Mouse (Mus musculus): ENCODE results near the gene AC124502.3. TPM values are rescaled to one million over a fixed set of nuclear protein-coding genes. Genes with fewer than 3 reads are reported as not detected.
"Not testable (repeated sequence)": the region's sequence is repeated elsewhere in the genome, so short reads cannot be mapped to it uniquely, and the experiment has no call there.

The AC124502.3 gene
- 1 to 10 TPM in 3 of 4 experiments, under 1 TPM in 1; 0.59 to 3.9 (median 1.9) TPM for total RNA-seq (2022)

DNA sequence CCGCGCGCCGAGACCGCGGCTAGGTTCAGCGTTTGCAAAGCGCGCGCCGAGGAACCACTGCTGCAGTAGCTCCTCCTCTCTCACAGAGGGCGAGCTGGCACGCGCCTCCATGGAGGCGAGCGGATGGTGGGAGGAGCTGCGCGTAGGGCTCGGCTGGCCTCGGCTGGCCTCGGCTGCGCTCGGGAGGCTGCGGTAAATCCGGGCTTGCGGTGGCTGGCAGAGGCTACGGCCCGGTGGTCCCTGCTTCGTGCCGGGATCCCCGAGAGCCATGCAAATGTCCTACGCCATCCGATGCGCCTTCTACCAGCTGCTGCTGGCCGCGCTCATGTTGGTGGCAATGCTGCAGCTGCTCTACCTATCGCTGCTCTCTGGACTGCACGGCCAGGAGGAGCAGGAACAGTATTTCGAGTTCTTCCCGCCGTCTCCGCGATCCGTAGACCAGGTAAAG lies at the start of gene AC124502.3, which contains the start of gene B4gat1:
AC124502.3 (plus strand) TSS at position 183 of the 448 bp plus-strand sequence.
B4gat1 (plus strand) TSS at position 118 of the 448 bp plus-strand sequence.
- DNase-seq, result peak; percentile 84

DNA sequence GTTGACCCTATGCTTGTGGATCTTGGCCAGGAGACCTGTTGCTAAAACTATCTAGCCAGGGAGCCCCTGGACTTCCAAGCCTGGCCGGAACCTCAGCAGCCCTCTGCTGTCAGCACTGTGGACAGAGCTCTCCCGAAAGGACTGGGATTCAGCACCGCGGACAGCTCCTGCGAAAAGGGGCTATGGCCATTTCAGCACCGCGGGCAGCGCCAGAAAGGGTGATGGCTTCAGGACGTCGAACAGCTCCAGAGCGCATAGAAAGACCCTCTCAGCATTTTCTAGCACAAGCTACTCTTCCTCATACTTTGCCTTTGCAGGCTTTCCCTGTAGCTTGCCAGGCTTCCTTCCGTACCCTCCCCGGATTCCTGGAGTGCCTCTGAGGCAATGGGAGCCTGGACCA lies 49.7 kb upstream of the AC124502.3 start:
- DNase-seq, result peak; percentile 73

DNA sequence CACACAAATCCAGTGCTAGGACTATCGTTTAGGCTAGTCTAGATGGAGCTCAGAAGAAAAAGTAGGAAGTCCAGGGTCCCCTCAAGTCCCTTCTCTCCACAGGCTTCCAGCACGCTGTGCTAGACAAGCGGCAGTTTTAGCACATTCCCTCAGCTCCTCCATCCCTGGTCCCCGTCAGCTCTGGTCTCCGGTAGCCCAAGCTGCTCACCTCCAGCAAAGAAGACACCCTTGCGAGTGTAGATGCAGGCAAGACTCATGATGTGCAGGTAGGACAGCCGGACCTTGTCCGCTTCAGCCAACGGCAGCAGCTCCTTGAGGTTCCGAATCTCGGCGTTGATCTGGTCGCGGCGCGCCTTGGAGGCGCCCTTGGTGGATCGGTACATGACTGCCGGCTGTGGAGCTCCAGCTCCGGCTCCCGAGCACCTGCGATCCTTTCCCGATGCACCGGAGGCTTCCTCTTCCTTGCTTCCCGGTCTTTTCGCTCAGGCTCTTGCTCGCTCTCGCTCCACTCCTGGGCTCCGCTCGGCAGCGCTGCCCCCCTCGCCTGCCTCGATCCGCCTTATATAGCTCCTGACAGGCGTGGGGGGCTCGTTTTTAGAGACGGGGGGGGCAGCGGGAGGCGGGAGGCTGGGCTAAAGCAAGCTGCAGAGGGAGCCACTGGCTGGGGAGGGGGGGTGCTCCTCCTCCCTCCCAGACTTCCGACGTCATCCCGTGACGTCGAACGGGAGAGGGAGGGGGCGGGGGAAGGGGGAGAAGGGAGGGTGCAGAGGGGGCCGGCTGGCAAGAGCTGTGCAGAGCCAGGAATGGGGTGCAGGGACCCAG lies 49.0 kb upstream of the AC124502.3 start:
- no peak for DNase-seq

DNA sequence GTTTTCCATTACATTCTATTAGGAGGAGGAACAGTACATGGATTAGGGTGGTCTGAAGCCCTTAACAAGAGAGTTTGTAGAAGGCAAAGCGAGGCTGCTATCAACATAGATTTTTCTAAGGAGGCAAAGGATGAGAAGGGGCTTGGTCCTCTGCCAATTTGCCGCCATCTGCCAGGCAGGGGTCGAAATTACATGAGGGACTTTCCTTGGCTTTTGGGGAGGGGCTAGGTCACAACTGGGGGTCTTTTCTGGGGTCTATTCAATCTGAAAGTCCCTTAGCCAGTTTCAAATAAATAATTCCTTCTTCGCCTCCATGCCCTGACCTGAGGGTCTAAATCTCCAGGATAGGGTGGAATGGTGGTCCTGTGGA lies 48.5 kb upstream of the AC124502.3 start, which contains the start of gene Npas4:
Npas4 (minus strand) TSS at position 61 of the 370 bp plus-strand sequence.
- DNase-seq, result no peak

DNA sequence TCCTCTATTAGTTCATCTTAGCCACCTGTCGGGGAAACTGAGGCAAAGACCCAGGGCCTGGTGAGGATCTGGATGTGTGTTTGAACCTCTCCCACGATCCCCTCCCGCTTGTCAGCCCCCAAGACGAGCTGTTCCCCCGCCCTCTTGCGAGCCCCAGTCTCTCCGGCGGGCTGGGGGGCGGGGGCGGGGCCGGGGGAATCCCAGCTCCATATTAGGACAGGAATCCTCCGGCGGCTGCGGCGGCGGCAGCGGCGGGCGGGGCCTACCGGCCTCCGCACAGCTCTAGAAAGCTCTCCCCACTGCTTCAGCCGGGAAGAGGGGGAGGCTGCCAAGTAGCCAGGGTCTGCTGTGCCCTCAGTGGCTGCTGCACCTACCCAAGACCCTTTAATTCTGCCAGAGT lies 48.0 kb upstream of the AC124502.3 start:
- DNase-seq, result no peak

DNA sequence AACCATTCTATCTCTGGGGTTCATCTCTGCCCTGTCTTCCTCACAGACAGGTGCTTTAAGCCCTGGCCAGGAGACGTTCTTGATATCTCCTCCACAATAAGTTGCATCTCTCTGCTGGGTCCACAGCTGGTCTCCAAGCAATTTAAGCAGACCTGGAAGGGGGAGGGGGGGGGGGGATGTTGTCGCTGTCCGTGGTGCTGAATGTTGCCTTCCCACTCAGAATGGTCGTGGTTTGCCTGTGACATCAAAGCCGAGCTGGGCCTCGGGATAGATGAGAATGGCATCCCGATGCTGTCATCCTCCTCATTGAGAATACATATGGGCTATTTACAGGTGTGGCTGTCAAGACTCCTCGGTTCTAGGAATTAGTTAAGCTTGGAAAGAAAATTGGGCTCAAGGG lies 46.3 kb upstream of the AC124502.3 start:
- no peak for DNase-seq

DNA sequence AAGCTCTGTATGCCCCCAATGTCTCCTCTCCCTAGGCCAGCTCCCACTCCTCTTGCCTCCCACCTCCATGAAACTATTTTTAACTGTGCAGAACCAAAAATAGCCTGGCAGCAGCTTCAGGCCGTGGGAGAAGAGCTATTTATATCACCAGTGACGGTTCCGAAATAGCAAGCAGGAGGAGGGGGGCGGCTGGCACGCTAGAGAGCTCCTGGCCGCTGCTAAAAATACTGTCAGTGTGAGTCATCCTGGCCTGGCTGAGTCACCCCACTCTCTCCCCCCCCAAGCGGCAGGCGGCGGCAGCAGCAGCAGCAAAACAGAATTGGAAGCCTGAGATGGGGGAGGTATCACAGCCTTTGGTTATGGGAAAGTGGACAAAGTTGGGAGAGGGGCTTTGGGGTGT lies 45.8 kb upstream of the AC124502.3 start:
- peak; percentile 80 for DNase-seq

DNA sequence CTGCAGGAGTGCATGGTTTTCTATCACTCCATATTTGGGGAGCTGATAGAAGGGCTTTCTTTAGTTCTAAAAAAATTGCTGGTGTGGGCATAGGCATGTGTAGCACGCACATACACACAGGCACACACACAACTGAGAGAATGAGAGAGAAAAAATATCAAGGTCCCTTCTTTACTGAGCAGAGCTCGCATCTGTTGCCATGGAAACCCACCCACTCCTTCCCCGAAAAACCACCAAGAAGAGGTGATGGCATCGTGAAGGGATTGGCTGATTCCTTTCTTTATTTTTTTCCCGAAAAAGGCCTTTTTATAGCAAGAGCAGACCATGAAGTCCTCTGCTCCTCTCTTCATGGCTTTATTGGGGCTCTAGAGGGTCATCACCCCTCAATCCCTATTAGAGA lies 44.6 kb upstream of the AC124502.3 start:
- DNase-seq, result no peak

DNA sequence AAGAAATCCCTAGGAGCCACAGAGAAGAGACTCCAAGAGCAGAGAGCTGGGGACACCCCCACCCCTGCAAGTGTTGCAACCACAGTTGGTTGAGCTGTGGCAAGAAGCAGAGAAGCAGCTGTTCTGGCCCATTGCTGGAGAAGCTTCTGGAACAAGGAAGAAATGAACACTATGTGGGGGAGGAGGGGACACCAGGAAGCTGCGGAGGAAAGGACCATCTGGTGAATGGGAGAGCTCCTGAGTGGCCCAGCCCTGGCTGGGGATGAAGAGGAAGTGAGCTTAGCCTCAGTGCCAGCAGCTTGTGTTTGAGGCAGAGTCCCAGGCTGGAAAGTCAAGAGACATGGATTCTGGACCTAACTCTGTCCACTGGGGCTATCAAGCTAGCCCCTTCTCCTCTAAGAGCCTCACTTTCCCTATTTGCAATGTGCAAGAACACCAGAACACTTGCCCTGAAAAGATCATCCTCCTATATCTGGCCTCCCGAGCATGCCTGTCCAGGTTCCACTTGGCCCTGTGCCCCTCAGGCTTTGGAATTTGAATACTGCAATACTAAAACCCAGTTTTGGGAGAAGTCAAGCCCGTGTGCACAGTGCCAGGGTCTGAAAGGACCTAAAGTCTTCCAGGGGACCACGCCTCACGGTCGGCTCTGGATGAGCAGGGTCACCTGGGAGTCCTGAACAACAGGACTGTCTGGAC lies 39.1 kb upstream of the AC124502.3 start:
- DNase-seq, result no peak

DNA sequence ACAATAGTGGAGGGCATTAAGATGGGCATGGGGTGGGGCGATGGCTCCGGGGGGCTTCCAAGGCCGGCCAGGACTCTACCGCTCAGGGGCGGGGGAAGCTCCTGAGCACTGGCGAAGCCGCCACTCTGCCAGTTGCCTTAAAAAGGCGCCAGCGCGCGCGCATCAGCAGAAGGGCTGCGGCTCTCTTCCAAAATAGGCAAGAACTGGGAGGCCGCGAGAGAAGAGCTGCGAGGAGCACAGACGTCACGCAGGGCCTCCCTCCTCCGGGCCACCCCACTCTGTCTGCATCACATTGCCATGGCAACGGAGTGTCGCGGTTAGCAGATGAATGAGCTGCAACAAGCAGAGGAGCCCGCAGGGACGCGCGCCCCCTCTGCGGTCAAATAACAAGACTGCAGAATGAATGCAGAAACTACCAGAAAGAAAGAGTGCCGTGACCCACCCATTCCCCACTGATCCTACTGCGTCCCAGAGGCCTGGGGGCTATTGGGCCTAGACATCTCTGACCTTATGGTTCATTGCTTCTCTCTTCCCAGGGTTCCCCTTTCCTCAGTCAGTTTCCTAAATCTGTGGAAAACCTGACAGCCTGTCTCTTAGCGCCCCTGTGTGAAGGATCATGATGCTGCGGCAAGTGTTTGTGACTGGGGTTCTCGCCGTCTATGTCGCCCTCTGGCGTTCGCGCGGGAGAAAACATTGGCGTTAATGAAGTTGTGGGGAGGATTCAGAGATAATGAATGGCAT lies 36.9 kb upstream of the AC124502.3 start:
- DNase-seq, result peak; percentile 65

DNA sequence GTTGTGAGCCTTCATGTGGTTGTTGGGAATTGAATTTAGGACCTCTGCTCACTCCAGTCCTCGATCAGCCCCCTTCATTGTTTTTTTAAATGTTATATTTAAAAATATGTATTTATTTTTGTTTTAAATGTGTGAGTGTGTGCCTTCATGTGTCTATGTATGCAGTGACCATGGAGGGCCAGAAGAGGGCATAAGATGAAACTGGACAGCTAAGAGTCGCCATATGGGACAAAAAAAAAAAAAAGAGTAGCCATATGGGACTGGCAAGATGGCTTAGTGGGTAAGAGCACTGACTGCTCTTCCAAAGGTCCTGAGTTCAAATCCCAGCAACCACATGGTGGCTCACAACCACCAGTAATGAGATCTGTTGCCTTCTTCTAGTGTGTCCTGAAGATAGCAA lies 35.0 kb upstream of the AC124502.3 start:
- DNase-seq, result not testable (repeated sequence)

DNA sequence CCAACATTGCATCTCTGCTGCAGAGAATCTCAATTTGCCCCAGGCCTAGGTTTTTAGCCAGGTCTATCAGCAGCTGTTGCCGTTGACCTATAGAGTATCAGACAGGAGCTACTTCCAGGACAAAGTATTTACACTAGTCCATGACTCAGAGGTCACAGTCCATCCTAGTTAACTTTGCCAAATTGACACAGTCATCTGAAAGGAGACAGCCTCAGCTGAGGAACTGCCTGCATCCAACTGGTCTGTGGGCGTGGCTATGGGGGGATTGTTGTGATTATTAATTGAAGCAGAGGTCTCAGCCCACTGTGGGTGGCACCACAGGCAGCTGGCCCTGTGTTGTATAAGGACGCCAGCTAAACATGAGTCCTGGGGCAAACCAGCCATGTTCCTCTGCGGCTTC lies 33.8 kb upstream of the AC124502.3 start:
- DNase-seq, result no peak

DNA sequence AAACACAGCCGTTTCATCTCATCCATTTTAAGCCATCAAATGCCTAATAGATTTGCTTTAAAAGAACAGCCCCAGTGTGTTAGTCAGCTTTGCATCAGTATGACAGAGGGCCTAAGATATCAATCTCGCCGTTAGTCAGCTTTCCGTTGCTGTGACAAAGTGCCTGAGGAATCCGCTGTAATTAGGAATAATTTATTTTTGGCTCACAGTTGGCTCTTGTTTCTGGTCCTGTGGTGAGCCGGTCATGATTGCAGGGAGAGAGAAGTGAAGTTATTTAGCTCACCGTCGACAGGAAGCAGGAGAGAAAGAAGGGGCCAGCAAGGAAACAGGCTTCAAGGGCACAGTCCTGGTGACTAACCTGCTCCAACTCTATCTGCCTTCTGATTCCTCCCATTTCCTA lies 25.6 kb upstream of the AC124502.3 start:
- no peak for DNase-seq

DNA sequence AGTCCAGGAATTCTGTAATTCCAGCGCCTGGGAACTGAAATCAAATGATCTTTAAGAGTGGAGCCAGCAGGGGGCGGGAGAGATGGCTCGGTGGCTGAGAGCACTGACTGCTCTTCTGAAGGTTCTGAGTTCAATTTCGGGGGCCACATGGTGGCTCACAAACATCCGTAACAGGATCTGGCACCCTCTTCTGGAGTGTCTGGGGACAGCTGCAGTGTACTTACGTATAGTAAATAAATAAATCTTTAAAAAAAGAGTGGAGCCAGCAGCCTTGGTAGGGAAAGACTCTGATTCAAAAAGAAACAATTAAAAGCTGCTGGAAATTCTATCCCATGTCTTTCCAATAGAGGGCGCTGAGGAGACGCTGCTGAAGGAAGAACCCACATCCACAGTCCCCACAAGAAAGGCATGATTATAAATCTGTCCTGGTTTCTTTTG lies 23.7 kb upstream of the AC124502.3 start:
- DNase-seq, result no peak

DNA sequence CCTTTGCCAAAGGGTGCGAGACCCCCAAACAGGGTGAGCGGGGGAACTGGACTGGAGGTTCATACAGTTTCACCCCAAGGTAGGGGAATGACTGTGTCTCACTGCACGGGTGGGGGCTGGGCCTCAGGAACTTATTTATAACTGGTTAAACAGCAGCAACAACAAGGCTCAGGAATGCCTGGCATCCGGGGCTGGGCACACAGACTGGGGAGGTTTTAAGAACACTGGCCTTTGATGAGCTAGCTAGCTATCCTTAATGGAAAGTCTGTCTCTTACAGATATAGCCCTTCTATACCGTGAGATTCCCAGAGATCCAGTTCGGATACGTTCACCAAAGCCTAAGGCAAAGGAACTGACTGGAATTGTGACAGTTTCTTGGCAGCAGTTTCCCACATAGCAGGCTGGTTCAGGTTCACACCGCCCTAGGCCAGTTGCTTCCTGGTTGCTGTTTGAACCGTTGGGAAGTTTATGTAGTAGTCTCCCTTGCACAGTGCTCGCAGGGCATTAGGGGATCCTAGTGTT lies 22.4 kb upstream of the AC124502.3 start:
- DNase-seq, result no peak

DNA sequence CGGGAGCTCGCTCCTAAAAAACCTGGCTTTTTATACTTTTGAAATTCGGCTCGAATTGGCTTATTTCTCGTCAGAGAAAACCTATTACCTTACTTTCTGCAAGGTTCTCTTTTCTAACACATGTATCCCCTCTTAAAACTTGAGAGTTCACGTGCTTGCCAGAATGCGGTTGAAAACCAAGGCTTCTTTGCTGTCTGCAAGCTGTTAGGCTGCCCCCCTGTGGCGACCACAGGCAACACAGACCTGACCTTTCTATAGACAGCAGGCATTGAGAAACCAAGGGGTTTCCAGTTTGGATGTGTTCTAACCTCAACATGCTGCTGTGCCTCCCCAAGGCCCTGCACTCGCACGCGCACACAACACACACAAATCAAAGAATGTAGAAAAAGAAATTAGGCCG lies 21.9 kb upstream of the AC124502.3 start:
- DNase-seq, result no peak

DNA sequence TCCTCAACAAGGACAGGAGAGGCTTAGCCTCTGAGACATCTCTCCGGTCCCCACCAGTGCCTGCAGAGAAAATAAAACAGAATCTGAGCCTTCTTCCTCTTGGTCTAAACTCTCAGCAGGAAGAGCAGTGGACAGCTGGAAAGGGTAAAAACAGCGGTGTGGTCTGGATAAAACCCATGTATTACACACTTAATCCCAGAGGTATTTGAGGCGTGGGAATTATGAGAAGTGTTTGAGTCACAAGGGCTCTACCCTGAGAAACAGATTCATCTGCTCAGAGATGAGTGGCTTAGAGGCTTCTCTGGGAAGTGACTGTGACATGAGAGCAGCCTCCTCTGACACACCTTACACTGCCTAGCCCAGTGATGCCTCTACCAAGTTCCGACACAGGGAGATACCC lies 21.1 kb upstream of the AC124502.3 start:
- DNase-seq, result no peak

DNA sequence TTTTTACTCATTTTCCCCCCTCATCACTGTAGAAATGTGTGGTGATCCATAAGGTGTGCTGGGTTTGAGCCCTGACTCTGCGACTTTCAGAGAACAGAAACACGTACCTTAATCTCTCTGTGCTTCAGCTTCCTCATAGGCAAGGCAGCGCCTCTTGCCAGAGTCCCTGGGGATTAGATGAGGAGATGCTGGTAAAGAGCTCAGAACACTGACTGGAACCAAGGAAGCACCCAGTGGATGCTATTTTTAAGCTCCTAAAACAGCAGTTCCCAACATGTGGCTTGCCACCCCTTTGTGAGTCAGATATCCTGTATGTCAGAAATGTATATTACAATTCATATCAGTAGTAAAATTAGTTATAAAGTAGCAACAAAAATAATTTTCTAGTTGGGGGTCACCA lies 20.5 kb upstream of the AC124502.3 start:
- no peak for DNase-seq

DNA sequence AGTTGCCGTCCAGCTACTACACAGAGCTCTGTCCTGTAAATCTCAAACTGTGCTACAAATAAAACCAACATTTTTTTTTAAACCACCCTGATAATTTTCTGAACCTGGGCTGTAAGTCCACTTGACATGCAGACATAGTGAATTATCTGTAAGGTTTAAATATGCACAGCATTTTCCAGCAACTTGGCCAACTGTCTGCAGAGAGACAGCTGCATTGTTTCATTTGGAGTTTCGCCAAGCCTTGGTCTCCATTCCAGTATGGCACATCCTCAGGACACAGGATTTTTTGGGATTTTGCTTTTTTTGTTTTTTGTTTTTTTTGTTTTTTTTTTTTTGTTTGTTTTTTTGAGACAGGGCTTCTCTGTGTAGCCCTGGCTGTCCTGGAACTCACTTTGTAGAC lies 17.3 kb upstream of the AC124502.3 start:
- DNase-seq, result no peak

DNA sequence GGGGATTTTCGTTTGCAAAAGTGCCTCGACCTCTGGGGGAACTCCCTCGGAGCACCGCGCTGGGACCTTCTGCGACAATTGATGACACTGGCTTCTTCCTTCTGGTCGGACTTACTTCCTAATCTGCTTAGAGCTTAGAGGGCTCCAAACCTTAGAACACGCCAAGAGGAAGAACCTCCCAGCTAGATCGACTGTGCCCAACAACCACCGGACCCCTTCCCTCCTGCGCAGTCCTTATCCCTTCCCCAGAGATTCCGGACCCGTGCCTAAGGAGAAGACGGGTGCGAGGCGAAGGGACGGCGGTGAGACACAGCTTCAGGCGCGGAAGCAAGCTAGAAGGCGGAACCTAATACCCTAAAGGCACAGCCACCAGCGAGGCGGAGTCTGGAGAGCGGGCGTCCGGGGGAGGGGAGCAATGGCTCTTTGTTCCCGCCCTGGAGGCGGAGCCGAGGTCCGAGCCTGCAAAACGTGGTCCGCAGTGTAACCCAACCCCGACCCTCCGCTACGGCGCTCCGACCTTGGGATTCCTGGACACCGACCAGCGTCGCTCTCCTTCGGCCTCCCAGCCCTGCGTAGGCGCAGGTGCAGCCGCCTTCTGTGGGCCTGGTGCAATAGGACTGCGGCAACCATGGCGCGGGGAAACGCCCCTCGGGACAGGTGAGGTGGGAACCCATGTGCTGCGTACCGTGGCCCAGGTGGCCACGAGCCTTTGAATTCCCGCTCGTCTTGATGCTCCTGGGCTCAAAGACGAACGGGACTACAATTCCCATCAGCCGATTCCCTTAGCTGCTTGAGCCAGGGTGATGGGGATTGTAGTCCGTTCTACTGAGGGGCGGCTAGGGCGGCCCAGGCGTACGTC lies 14.8 kb upstream of the AC124502.3 start, which contains the start of gene Slc29a2:
Slc29a2 (plus strand) TSS at position 240 of the 859 bp plus-strand sequence.
- DNase-seq, result peak; percentile 94

DNA sequence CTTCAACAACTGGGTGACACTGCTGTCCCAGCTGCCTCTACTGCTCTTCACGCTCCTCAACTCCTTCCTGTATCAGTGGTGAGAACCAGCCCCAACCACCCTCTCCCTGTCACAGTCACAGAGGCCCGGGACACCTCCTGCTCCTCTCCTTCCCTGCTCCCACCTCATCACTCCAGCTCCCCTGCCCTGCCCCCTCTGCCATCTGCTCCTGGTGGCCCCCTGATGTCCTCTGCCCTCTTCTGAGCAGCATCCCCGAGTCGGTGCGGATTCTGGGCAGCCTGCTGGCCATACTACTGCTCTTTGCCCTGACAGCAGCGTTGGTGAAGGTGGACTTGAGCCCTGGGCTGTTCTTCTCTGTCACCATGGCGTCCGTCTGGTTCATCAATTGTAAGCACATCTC lies 12.6 kb upstream of the AC124502.3 start:
- no peak for DNase-seq

DNA sequence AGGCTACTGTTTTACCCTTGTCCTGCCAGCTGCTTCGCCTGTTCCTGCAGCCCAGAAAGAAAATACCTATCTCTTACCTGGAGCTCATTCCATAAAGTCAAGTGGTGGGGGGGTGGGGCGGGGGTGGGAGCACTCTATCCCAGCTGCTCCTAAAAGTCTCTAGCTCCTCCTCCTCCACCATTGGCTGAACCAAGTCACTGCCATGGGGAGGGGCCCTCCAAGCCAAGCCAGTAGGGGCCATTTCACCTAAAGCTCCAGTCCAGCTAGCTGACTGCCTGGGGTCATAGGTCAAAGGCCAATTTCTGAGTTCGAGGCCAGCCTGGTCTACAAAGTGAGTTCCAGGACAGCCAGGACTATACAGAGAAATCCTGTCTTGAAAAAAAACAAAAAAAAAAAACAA lies 6.0 kb upstream of the AC124502.3 start:
- DNase-seq, result no peak
